Mouse (Mus musculus): Measurements from ENCODE around the gene Usp30. TPM values are rescaled to one million over a fixed set of nuclear protein-coding genes. Genes with fewer than 3 reads are reported as not detected.

The Usp30 gene
- polyA plus RNA-seq, 1 experiment from 2014 or later, result 18.9 TPM

DNA sequence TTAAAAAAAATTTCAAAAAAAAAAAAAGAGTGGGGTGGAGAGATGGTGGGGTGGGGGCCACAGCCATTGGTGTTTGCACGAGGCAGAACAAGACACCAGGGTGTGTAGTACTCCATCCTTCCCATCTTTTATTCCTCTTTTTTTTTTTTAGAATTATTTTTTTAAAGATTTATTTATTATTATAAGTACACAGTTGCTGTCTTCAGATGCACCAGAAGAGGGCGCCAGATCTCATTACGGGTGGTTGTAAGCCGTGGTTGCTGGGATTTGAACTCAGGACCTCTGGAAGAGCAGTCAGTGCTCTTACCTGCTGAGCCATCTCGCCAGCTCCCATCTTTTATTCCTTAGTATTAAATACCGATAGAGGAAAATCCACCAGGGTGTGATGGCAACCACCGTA lies 108.2 kb downstream of the Usp30 start:
- Histone ChIP-seq H3K27ac (replicated peaks) (no peak overlapping the region), H3K4me3 (replicated peaks) (no peak overlapping the region), H3K27me3 (replicated peaks) (peaks cover 26% of the 10 kb centered on the region), H3K9me3 (replicated peaks) (no peaks in the 10 kb centered on the region), H3K9ac (replicated peaks) (no peak overlapping the region), H3K4me1 (peaks cover 19% of the 10 kb centered on the region), H3K36me3 (no peaks in the 10 kb centered on the region), H3K4me2 (no peak overlapping the region)
- 77% methylated on average over 7 of the region's 7 CpGs for WGBS
- ATAC-seq (ENCODE audit: low FRiP score), result no peak

DNA sequence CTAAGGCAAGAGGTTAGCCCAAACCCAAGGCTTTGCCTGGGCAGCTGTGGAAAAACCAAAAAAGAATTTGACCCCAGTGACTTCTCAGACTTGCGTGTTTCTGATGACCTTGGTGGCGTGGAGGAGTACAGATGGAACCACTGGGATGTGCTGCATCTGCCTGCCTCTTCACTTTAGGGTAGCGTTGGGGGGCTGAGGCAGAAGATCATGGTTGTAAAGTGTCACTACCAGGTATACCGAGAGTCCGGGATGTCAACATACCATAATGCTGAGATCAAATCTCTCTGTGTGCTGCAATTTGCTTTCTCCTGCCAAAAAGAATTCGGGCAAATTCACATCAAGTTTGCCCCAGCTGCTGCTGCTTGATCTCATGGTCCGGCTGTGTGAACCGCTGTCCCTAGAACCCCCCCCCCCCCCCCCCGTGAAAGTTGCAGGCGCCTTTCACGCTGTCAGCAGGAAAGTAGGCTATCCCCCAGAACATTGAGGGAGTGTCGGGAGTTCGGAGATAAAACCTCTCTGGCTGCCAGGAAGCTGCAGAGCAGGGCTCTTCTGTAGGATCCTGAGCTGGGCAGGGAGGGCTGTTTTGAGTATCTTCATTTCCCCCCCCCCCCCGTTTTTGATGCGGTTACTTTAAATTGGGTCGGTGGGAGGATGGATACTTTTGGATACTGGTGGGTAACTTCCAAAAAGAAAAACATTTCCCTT lies 108.8 kb downstream of the Usp30 start:
- H3K4me1 ChIP-seq, result peaks cover 19% of the 10 kb centered on the region
- no peaks in the 10 kb centered on the region for H3K36me3 ChIP-seq
- peaks cover 26% of the 10 kb centered on the region for H3K27me3 ChIP-seq (replicated peaks)
- H3K9ac ChIP-seq (replicated peaks), result no peak overlapping the region
- peak overlapping the region; percentile 25 for H3K4me2 ChIP-seq
- 36% methylated on average over 15 of the region's 16 CpGs for WGBS
- ATAC-seq (ENCODE audit: low FRiP score), result no peak
- no peaks in the 10 kb centered on the region for H3K9me3 ChIP-seq (replicated peaks)
- H3K27ac ChIP-seq (replicated peaks), result no peak overlapping the region
- no peak overlapping the region for H3K4me3 ChIP-seq (replicated peaks)

Other genes starting within 250 kb of the Usp30 start
- 2.3 and 27.7 TPM in 2 replicates for gene Selplg, start 232.8 kb upstream of the Usp30 start, polyA plus RNA-seq (2015; fragmentation: Nextera tagmentation; extraction: Ambion mirVana)
- gene Coro1c, start 156.7 kb upstream of the Usp30 start, polyA plus RNA-seq (2015; fragmentation: Nextera tagmentation; extraction: Ambion mirVana), result 160 and 162 TPM in 2 replicates
- gene Ssh1, start 71.6 kb upstream of the Usp30 start, polyA plus RNA-seq (2015; fragmentation: Nextera tagmentation; extraction: Ambion mirVana), result 9.8 and 13.1 TPM in 2 replicates
- gene Dao, start 61.8 kb upstream of the Usp30 start, polyA plus RNA-seq (2015; fragmentation: Nextera tagmentation; extraction: Ambion mirVana), result 0.60 TPM in 1 of 2 replicates, not detected in the other
- 76.6 and 90.0 TPM in 2 replicates for gene Svop, start 26.1 kb downstream of the Usp30 start, polyA plus RNA-seq (2015; fragmentation: Nextera tagmentation; extraction: Ambion mirVana)
- gene Alkbh2, start 62.8 kb downstream of the Usp30 start, polyA plus RNA-seq (2015; fragmentation: Nextera tagmentation; extraction: Ambion mirVana), result 6.2 and 7.8 TPM in 2 replicates
- 9.2 and 20.7 TPM in 2 replicates for gene Ung, start 64.9 kb downstream of the Usp30 start, polyA plus RNA-seq (2015; fragmentation: Nextera tagmentation; extraction: Ambion mirVana)
- gene Acacb, start 81.1 kb downstream of the Usp30 start, polyA plus RNA-seq (2015; fragmentation: Nextera tagmentation; extraction: Ambion mirVana), result 4.7 and 5.0 TPM in 2 replicates
- not detected in 2 replicates for gene Foxn4, start 208.3 kb downstream of the Usp30 start, polyA plus RNA-seq (2015; fragmentation: Nextera tagmentation; extraction: Ambion mirVana)
- gene Myo1h, start 223.7 kb downstream of the Usp30 start, polyA plus RNA-seq (2015; fragmentation: Nextera tagmentation; extraction: Ambion mirVana), result 0.56 and 0.64 TPM in 2 replicates